Mouse (Mus musculus) yolk sac, embryonic 10.5 days (tissue): Measurements from ENCODE around the gene Gm11146.

Source experiments
- DNase-seq: peaks from one replicate; pipeline ENCODE4 v3.0.0-alpha.2; 2017; ENCODE audit warnings: low spot score

The Gm11146 gene

GRCm38 (mm10) chr16:77601994-77602393 lies at the start of gene Gm11146:
TSS of gene Gm11146 (minus strand) at chr16:77602094.
- DNase-seq = no peak

- DNase-seq = no peak
Measured at GRCm38 (mm10) chr16:77650596-77650995, 48.7 kb upstream of the Gm11146 start.

- no peak for DNase-seq
Measured at GRCm38 (mm10) chr16:77649006-77649405, 47.1 kb upstream of the Gm11146 start.

- DNase-seq = no peak
Measured at GRCm38 (mm10) chr16:77648181-77648580, 46.3 kb upstream of the Gm11146 start.

GRCm38 (mm10) chr16:77646146-77646545 lies 44.3 kb upstream of the Gm11146 start:
- DNase-seq = no peak

- no peak for DNase-seq
Measured at GRCm38 (mm10) chr16:77644976-77645375, 43.1 kb upstream of the Gm11146 start.

- DNase-seq = peak; percentile 27
Measured at GRCm38 (mm10) chr16:77643871-77644720, 42.2 kb upstream of the Gm11146 start.

GRCm38 (mm10) chr16:77643036-77643870 lies 41.4 kb upstream of the Gm11146 start:
- no peak for DNase-seq

GRCm38 (mm10) chr16:77636497-77636896 lies 34.6 kb upstream of the Gm11146 start:
- DNase-seq = no peak

GRCm38 (mm10) chr16:77632315-77632881 lies 30.5 kb upstream of the Gm11146 start:
- no peak for DNase-seq

- DNase-seq = no peak
Measured at GRCm38 (mm10) chr16:77622681-77623080, 20.8 kb upstream of the Gm11146 start.

- no peak for DNase-seq
Measured at GRCm38 (mm10) chr16:77602581-77602980, 687 bp upstream of the Gm11146 start.

- no peak for DNase-seq
Measured at GRCm38 (mm10) chr16:77598787-77599186, 3.1 kb downstream of the Gm11146 start.

- no peak for DNase-seq
Measured at GRCm38 (mm10) chr16:77596556-77596955, 5.3 kb downstream of the Gm11146 start.

- DNase-seq = no peak
Measured at GRCm38 (mm10) chr16:77595661-77596060, 6.2 kb downstream of the Gm11146 start.

- DNase-seq = no peak
Measured at GRCm38 (mm10) chr16:77594553-77594952, 7.3 kb downstream of the Gm11146 start.

- DNase-seq = no peak
Measured at GRCm38 (mm10) chr16:77593828-77594421, 8.0 kb downstream of the Gm11146 start.

GRCm38 (mm10) chr16:77592986-77593385 lies 8.9 kb downstream of the Gm11146 start:
- no peak for DNase-seq

- no peak for DNase-seq
Measured at GRCm38 (mm10) chr16:77573036-77573435, 28.9 kb downstream of the Gm11146 start.

GRCm38 (mm10) chr16:77569457-77569856 lies 32.4 kb downstream of the Gm11146 start:
- no peak for DNase-seq

- DNase-seq = no peak
Measured at GRCm38 (mm10) chr16:77568384-77568783, 33.5 kb downstream of the Gm11146 start.

- DNase-seq = no peak
Measured at GRCm38 (mm10) chr16:77562852-77563251, 39.0 kb downstream of the Gm11146 start.
